In genomic region chr9:70952126-70952525, GRCm38 (mm10) we compare ENCODE assay signal across 20 mouse cellular contexts. TPM values are rescaled to one million over a fixed set of nuclear protein-coding genes. Genes with fewer than 3 reads are reported as not detected.
"Had no signal": no experiment of that assay in that cellular context is flagged by ENCODE, and none has a peak within 500 bp of the region (broad histone marks: within the 10 kb centered on the region; RNA-seq: fewer than 3 reads in every experiment).

Gene Lipc, minus strand, starts transcription at chr9:70952226.

- H3K9me3 ChIP-seq: limb, embryonic 10.5 days; midbrain, embryonic 12.5 days; neural tube, embryonic 13.5 days; stomach, embryonic 15.5 days had no signal

- ATAC-seq: inflammation-experienced regulatory T-cells, adult 6 months; midbrain, embryonic 16.5 days had no signal

- H3K9ac ChIP-seq: lung, embryonic 14.5 days; midbrain, embryonic 12.5 days; neural tube, embryonic 13.5 days; stomach, embryonic 15.5 days had no signal

- H3K4me1 ChIP-seq: midbrain, embryonic 12.5 days; stomach, embryonic 15.5 days had no signal

- DNase-seq: kidney, adult 11 months; kidney, adult 9 months; kidney, postnatal 10 days; kidney, postnatal 4 days; lung, embryonic 14.5 days; lung, postnatal 10 days; lung, postnatal 4 days; retina, postnatal 1 day; right cerebral cortex, postnatal 4 days; thymus, adult 2 months; thymus, postnatal 25 days had no signal

- H3K27me3 ChIP-seq: midbrain, embryonic 12.5 days; neural tube, embryonic 13.5 days; stomach, embryonic 15.5 days had no signal

- H3K27ac ChIP-seq: layer of hippocampus, adult 2 months; left cerebral cortex, adult 2 months; limb, embryonic 10.5 days; midbrain, embryonic 12.5 days; neural tube, embryonic 13.5 days; stomach, embryonic 15.5 days had no signal

- H3K4me2 ChIP-seq: lung, embryonic 14.5 days; midbrain, embryonic 12.5 days; neural tube, embryonic 13.5 days; stomach, embryonic 15.5 days had no signal

- H3K4me3 ChIP-seq: layer of hippocampus, adult 2 months; left cerebral cortex, adult 2 months; limb, embryonic 10.5 days; midbrain, embryonic 12.5 days; neural tube, embryonic 13.5 days; stomach, embryonic 15.5 days had no signal

- H3K36me3 ChIP-seq: limb, embryonic 10.5 days; midbrain, embryonic 12.5 days; neural tube, embryonic 13.5 days; stomach, embryonic 15.5 days had no signal

RNA-seq across cellular contexts. Expression of gene Lipc, which starts in this region (rescaled TPM):
- polyA plus RNA-seq: inflammation-experienced regulatory T-cells, adult 6 months; limb, embryonic 10.5 days; midbrain, embryonic 12.5 days; testis, adult 2 months had no signal
